Comparison of ENCODE assay signal across 7 mouse cellular contexts in genomic region chr11:97627556-97628302, GRCm38 (mm10). TPM values are rescaled to one million over a fixed set of nuclear protein-coding genes. Genes with fewer than 3 reads are reported as not detected.
DNase-seq lines count a peak whose midpoint lies in the region; ATAC-seq and TF ChIP-seq lines count a peak whose summit lies in the region.

No protein-coding gene starts in this region.

- H3K36me3 ChIP-seq in lung, postnatal 0 days (ENCODE audit: insufficient read depth, low read length): no peaks in the 10 kb centered on the region
- no peaks in the 10 kb centered on the region for H3K36me3 ChIP-seq in heart, embryonic 15.5 days
- no peaks in the 10 kb centered on the region for H3K36me3 ChIP-seq in liver, embryonic 14.5 days (replicated peaks; ENCODE audit: control insufficient read depth, insufficient read depth, low read depth)

- TF ChIP-seq CTCF in lung, postnatal 0 days (IDR thresholded peaks at IDR 0.05): no peak
- no peak for TF ChIP-seq CTCF in liver, embryonic 14.5 days (IDR thresholded peaks at IDR 0.05; ENCODE audit: low read depth)

- no peak for TF ChIP-seq EP300 in lung, postnatal 0 days (IDR thresholded peaks at IDR 0.05)
- TF ChIP-seq EP300 in liver, embryonic 14.5 days (IDR thresholded peaks at IDR 0.05; ENCODE audit: low read depth): no peak

- no peaks in the 10 kb centered on the region for H3K9me3 ChIP-seq in lung, postnatal 0 days (ENCODE audit: low read length)
- no peaks in the 10 kb centered on the region for H3K9me3 ChIP-seq in heart, embryonic 15.5 days (replicated peaks)
- H3K9me3 ChIP-seq in liver, embryonic 14.5 days (ENCODE audit: control insufficient read depth, low read length): no peaks in the 10 kb centered on the region

- peak overlapping the region; percentile 92 for H3K4me2 ChIP-seq in lung, postnatal 0 days (replicated peaks; ENCODE audit: low read depth, low read length)
- H3K4me2 ChIP-seq in heart, embryonic 15.5 days: peak overlapping the region; percentile 97
- H3K4me2 ChIP-seq in liver, embryonic 14.5 days (ENCODE audit: low read depth): 0 out of 2 replicates have a peak overlapping the region, but pooled peaks have one; percentile 67

- H3K27me3 ChIP-seq in lung, postnatal 0 days (replicated peaks; ENCODE audit: insufficient read depth, low read length): peaks cover 55% of the 10 kb centered on the region; the same call in 1 of the 2 replicates
- H3K27me3 ChIP-seq in heart, embryonic 15.5 days: peaks cover 91% of the 10 kb centered on the region
- H3K27me3 ChIP-seq in liver, embryonic 14.5 days (ENCODE audit: control insufficient read depth, insufficient read depth, low read length): peaks cover 86% of the 10 kb centered on the region

- H3K4me3 ChIP-seq in lung, postnatal 0 days (ENCODE audit: low read depth, low read length): peak overlapping the region; percentile 57
- H3K4me3 ChIP-seq in heart, embryonic 15.5 days: peak overlapping the region; percentile 73
- no peak overlapping the region for H3K4me3 ChIP-seq in liver, embryonic 14.5 days (ENCODE audit: insufficient read depth in 1 of 2, low read depth in 2 of 2, low read length in 2 of 2)

- 12% methylated on average over 30 of the region's 30 CpGs for WGBS in lung, postnatal 0 days
- WGBS in heart, embryonic 15.5 days: 7% methylated on average over 30 of the region's 30 CpGs
- 10% methylated on average over 30 of the region's 30 CpGs for WGBS in liver, embryonic 14.5 days (ENCODE audit: insufficient replicate concordance)

- peaks cover 7% of the 10 kb centered on the region for H3K4me1 ChIP-seq in lung, postnatal 0 days (ENCODE audit: insufficient read depth, low read depth, low read length)
- H3K4me1 ChIP-seq in heart, embryonic 15.5 days (replicated peaks): peaks cover 30% of the 10 kb centered on the region
- H3K4me1 ChIP-seq in liver, embryonic 14.5 days (replicated peaks; ENCODE audit: control insufficient read depth in 2 of 2, insufficient read depth in 2 of 2, low read length in 1 of 2): no peaks in the 10 kb centered on the region

- H3K27ac ChIP-seq in lung, postnatal 0 days (ENCODE audit: low read length): no peak overlapping the region
- no peak overlapping the region for H3K27ac ChIP-seq in heart, embryonic 15.5 days
- no peak overlapping the region for H3K27ac ChIP-seq in liver, embryonic 14.5 days

- no peak overlapping the region for H3K9ac ChIP-seq in lung, postnatal 0 days (replicated peaks; ENCODE audit: low read depth)
- 0 out of 2 replicates have a peak overlapping the region, but pooled peaks have one; percentile 70 for H3K9ac ChIP-seq in heart, embryonic 15.5 days
- no peak overlapping the region for H3K9ac ChIP-seq in liver, embryonic 14.5 days (replicated peaks)

- DNase-seq in lung, postnatal 0 days (ENCODE audit: low spot score): no peak
- DNase-seq in lung, postnatal 14 days: no peak
- no peak for DNase-seq in liver, embryonic 14.5 days (ENCODE audit: low read depth in 3 of 3, low spot score in 3 of 3)
- no peak for DNase-seq in testis, postnatal 10 days (ENCODE audit: low spot score)

- no peak for ATAC-seq in lung, postnatal 0 days
- ATAC-seq in heart, embryonic 15.5 days (replicated peaks; ENCODE audit: insufficient number of reproducible peaks, insufficient read depth, low FRiP score, low read depth): no peak
- ATAC-seq in liver, embryonic 14.5 days (ENCODE audit: insufficient read depth): no peak
- no peak for ATAC-seq in granulocyte monocyte progenitor cell, adult 5-6 weeks (replicated peaks; ENCODE audit: poor library complexity, severe bottlenecking)
- ATAC-seq in megakaryocyte, adult 5-6 weeks (ENCODE audit: poor library complexity, severe bottlenecking): no peak

RNA-seq across cellular contexts. Expression of gene Epop, which starts 1.8 kb away (rescaled TPM):
- 3.5 and 4.1 TPM in 2 replicates for polyA plus RNA-seq in lung, postnatal 0 days (2015; fragmentation: Nextera tagmentation; extraction: Ambion mirVana)
- 0.71 and 1.1 TPM in 2 replicates for polyA plus RNA-seq in heart, embryonic 15.5 days (2015; fragmentation: Nextera tagmentation; extraction: Ambion mirVana)
- 0.66 and 0.98 TPM in 2 replicates for polyA plus RNA-seq in liver, embryonic 14.5 days (2012; rRNA removed)
- polyA plus RNA-seq in liver, embryonic 14.5 days (2014; fragmentation: Nextera tagmentation; extraction: Ambion mirVana): 0.34 and 0.38 TPM in 2 replicates
- total RNA-seq in granulocyte monocyte progenitor cell, adult 5-6 weeks (2014; fragmentation: Nextera tagmentation): 7.5 and 8.1 TPM in 2 replicates
- total RNA-seq in granulocyte monocyte progenitor cell, adult 5-6 weeks (2017): 1.6 and 2.5 TPM in 2 replicates
- total RNA-seq in megakaryocyte, adult 5-6 weeks (2015): 0.18 and 1.2 TPM in 2 replicates
- 0.40 TPM in 1 of 2 replicates, not detected in the other for total RNA-seq in megakaryocyte, adult 5-6 weeks (2017)

RNA-seq across cellular contexts. Expression of gene Mllt6, which starts 35.5 kb away (rescaled TPM):
- 3.0 and 3.5 TPM in 2 replicates for polyA plus RNA-seq in lung, postnatal 0 days (2015; fragmentation: Nextera tagmentation; extraction: Ambion mirVana)
- 2.2 and 2.3 TPM in 2 replicates for polyA plus RNA-seq in heart, embryonic 15.5 days (2015; fragmentation: Nextera tagmentation; extraction: Ambion mirVana)
- 1.0 TPM in 2 replicates for polyA plus RNA-seq in liver, embryonic 14.5 days (2012; rRNA removed)
- 0.22 and 0.25 TPM in 2 replicates for polyA plus RNA-seq in liver, embryonic 14.5 days (2014; fragmentation: Nextera tagmentation; extraction: Ambion mirVana)
- 5.7 and 8.5 TPM in 2 replicates for total RNA-seq in granulocyte monocyte progenitor cell, adult 5-6 weeks (2014; fragmentation: Nextera tagmentation)
- 4.9 and 6.5 TPM in 2 replicates for total RNA-seq in granulocyte monocyte progenitor cell, adult 5-6 weeks (2017)
- 4.3 and 6.3 TPM in 2 replicates for total RNA-seq in megakaryocyte, adult 5-6 weeks (2015)
- total RNA-seq in megakaryocyte, adult 5-6 weeks (2017): 6.9 and 7.1 TPM in 2 replicates

RNA-seq across cellular contexts. Expression of gene Srcin1, which starts 51.7 kb away (rescaled TPM):
- 0.36 and 0.45 TPM in 2 replicates for polyA plus RNA-seq in lung, postnatal 0 days (2015; fragmentation: Nextera tagmentation; extraction: Ambion mirVana)
- 0.06 and 0.15 TPM in 2 replicates for polyA plus RNA-seq in heart, embryonic 15.5 days (2015; fragmentation: Nextera tagmentation; extraction: Ambion mirVana)
- 0.04 and 0.06 TPM in 2 replicates for polyA plus RNA-seq in liver, embryonic 14.5 days (2012; rRNA removed)
- polyA plus RNA-seq in liver, embryonic 14.5 days (2014; fragmentation: Nextera tagmentation; extraction: Ambion mirVana): not detected in 2 replicates
- total RNA-seq in granulocyte monocyte progenitor cell, adult 5-6 weeks (2014; fragmentation: Nextera tagmentation): not detected in 2 replicates
- total RNA-seq in granulocyte monocyte progenitor cell, adult 5-6 weeks (2017): not detected in 2 replicates
- not detected in 2 replicates for total RNA-seq in megakaryocyte, adult 5-6 weeks (2015)
- total RNA-seq in megakaryocyte, adult 5-6 weeks (2017): not detected in 2 replicates

RNA-seq across cellular contexts. Expression of gene Cisd3, which starts 57.9 kb away (rescaled TPM):
- polyA plus RNA-seq in lung, postnatal 0 days (2015; fragmentation: Nextera tagmentation; extraction: Ambion mirVana): 59.1 and 63.8 TPM in 2 replicates
- 60.7 and 69.4 TPM in 2 replicates for polyA plus RNA-seq in heart, embryonic 15.5 days (2015; fragmentation: Nextera tagmentation; extraction: Ambion mirVana)
- polyA plus RNA-seq in liver, embryonic 14.5 days (2012; rRNA removed): 3.0 and 4.9 TPM in 2 replicates
- 10.0 and 11.4 TPM in 2 replicates for polyA plus RNA-seq in liver, embryonic 14.5 days (2014; fragmentation: Nextera tagmentation; extraction: Ambion mirVana)
- 48.1 and 62.9 TPM in 2 replicates for total RNA-seq in granulocyte monocyte progenitor cell, adult 5-6 weeks (2014; fragmentation: Nextera tagmentation)
- total RNA-seq in granulocyte monocyte progenitor cell, adult 5-6 weeks (2017): 0.82 and 6.5 TPM in 2 replicates
- 18.7 and 19.8 TPM in 2 replicates for total RNA-seq in megakaryocyte, adult 5-6 weeks (2015)
- total RNA-seq in megakaryocyte, adult 5-6 weeks (2017): 2.3 and 12.8 TPM in 2 replicates

Comparison
In these comparisons a context has a peak if more than half of its experiments do, and no peak if none do; other contexts are left out.
1. H3K4me3 ChIP-seq: peak in lung, postnatal 0 days (single experiment) and heart, embryonic 15.5 days (single experiment); none in liver, embryonic 14.5 days (0 of 2).
2. Peak in every context shown above with its lines, with median percentiles within 50 percentile points of each other: H3K4me2 ChIP-seq.